Mouse (Mus musculus) Patski (cell line): Measurements from ENCODE around the gene Sash1. TPM values are rescaled to one million over a fixed set of nuclear protein-coding genes. Genes with fewer than 3 reads are reported as not detected.
A peak's percentile ranks its signal among the peaks of the same experiment; 100 is the strongest.

Source experiments
- ATAC-seq: fragments of 100-300 bp; one replicate; pipeline ENCODE4 v1.8.0; 2021
- CTCF ChIA-PET: fragments of 350-600 bp; sonication (Branson Sonifier 250); formaldehyde crosslinking; loops from one replicate; lab custom pipeline; 2022; ENCODE audit warnings: inconsistent platforms; lab: Charles Lee
- POLR2A ChIA-PET: fragments of 350-600 bp; sonication (Branson Sonifier 250); formaldehyde crosslinking; loops from one replicate; lab custom pipeline; 2022; ENCODE audit warnings: antibody characterized with exemption, inconsistent platforms; lab: Charles Lee
- DNase-seq: peaks from one replicate; pipeline ENCODE4 v3.0.0-alpha.2; 2011; ENCODE audit warnings: low read depth, low spot score
- H3K27me3 ChIP-seq: fragments of 371-371 bp; one replicate; pipeline ENCODE4 v1.5.1; 2021
- CTCF ChIP-seq: fragments of 100-300 bp; IDR thresholded peaks from one replicate; pipeline ENCODE4 v1.5.1; 2021
- in situ Hi-C: fragments of 300-500 bp; cut with MboI; formaldehyde crosslinking; loops from 3 replicates; pipeline ENCODE4 v1.11.1; 2018; ENCODE audit warnings: low pct_unique_long_range_greater_than_20kb, mixed read lengths
- polyA plus RNA-seq: library from polyadenylated mRNA; unstranded; gene quantifications from one replicate; pipeline ENCODE4 v1.2.3, GENCODE M21; 2021

Gene Sash1
- polyA plus RNA-seq, 1 experiment from 2014 or later: 86.3 TPM

- DNase-seq: peak; percentile 85
- in situ Hi-C loops: loop anchor here (5.0 kb wide), 1 partner anchor 35 kb away; no protein-coding TSS in a partner anchor
These were observed 138.2 kb downstream of the Sash1 start for GRCm38 (mm10) chr10:8747450-8748212.

GRCm38 (mm10) chr10:8746082-8746696 lies 139.7 kb downstream of the Sash1 start:
- in situ Hi-C loops: loop anchor here (5.0 kb wide), 1 partner anchor 36 kb away; no protein-coding TSS in a partner anchor
- CTCF ChIA-PET: interaction anchor here (0.6 to 1.3 kb wide), 3 partner anchors 21 to 323 kb away, joined by 3 to 4 read pairs (median 3); no protein-coding TSS in a partner anchor
- TF ChIP-seq CTCF: peak; percentile 17
- no peak for DNase-seq
- ATAC-seq: no peak
- no peaks in the 10 kb centered on the region for H3K27me3 ChIP-seq
- POLR2A ChIA-PET: no interaction called here

More at GRCm38 (mm10) chr10:8747450-8748212, 138.2 kb downstream of the Sash1 start:
- POLR2A ChIA-PET: interaction anchor here (0.9 kb wide), 1 partner anchor 18 kb away, joined by 3 read pairs; no protein-coding TSS in a partner anchor
- TF ChIP-seq CTCF: no peak
- peak; percentile 93 for ATAC-seq
- CTCF ChIA-PET: interaction anchor here (0.8 to 2.9 kb wide), 11 partner anchors 8 to 321 kb away, joined by 3 to 10 read pairs (median 4); no protein-coding TSS in a partner anchor
- no peaks in the 10 kb centered on the region for H3K27me3 ChIP-seq

DNA sequence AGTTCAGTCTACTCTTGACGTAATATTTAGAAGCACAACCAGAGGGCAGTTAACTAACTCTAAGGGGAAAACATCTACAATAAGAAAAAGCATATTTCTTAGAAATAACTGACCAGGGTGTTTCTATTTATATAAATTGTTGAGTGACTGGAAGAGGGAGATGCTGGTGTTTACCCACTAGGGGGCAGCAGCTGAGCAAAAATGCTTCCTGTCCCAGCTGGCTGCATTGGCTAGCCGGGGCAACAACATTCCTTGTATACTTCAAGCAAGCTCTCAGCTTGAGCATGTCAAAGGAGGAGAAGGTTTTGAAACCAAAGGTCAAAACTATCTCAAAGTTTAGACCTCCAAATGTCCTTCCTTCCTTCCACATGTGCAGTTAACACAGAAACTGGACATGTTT lies 143.0 kb downstream of the Sash1 start:
- DNase-seq (no peak), ATAC-seq (peak; percentile 32)
- ChIA-PET POLR2A (interaction anchor here (0.6 kb wide), 1 partner anchor 88 kb away, joined by 4 read pairs; no protein-coding TSS in a partner anchor), CTCF (interaction anchor here (0.7 to 2.1 kb wide), 14 partner anchors 11 to 231 kb away, joined by 3 to 8 read pairs (median 6); no protein-coding TSS in a partner anchor)
- in situ Hi-C loops: no loop called here
- TF ChIP-seq CTCF: peak; percentile 93
- no peaks in the 10 kb centered on the region for H3K27me3 ChIP-seq

DNA sequence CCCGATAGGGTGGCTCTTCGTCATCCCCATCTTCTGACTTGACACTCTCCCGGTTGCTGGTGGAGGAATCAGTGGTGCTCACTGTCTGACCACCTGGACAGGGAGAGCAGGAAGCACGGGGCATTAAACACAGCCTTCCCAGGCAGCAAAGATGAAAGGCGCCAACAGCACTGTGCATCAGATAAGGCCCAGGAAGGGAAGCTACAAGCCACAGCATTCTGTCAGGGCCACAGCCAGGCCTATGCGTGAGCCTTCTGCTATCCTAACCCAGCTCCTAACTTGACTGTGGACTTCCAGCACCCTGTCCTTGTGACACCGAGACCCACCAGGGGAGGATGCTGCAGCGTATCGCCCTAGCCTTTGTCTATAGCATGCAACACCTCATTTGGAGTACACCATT lies 144.4 kb downstream of the Sash1 start:
- DNase-seq: no peak
- no peak for TF ChIP-seq CTCF
- POLR2A ChIA-PET: no interaction called here
- CTCF ChIA-PET: interaction anchor here (0.6 to 2.1 kb wide), 4 partner anchors 9 to 47 kb away, joined by 3 to 7 read pairs (median 6); no protein-coding TSS in a partner anchor
- in situ Hi-C loops: no loop called here
- ATAC-seq: no peak
- no peaks in the 10 kb centered on the region for H3K27me3 ChIP-seq

DNA sequence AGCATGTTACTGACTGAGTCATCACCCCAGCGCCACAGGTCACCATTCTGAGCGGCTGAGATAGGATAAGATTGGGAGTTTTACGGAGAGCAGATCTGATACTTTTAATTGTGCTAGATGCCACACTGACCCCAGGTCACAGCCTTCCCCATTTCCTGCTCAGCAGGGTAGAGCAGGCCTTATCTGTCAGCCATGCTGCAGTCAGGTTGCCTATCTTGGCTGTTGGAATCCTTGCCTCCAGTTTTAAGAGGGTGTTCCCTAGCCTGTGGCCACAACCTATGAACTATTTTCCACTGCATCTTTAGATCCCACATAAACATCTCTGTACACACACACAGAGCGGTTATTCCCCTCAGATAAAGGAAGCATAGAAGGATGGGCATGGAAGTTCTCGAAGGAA lies 145.1 kb downstream of the Sash1 start:
- in situ Hi-C loops: no loop called here
- POLR2A ChIA-PET: no interaction called here
- no peaks in the 10 kb centered on the region for H3K27me3 ChIP-seq
- no peak for ATAC-seq
- DNase-seq: no peak
- no peak for TF ChIP-seq CTCF
- CTCF ChIA-PET: interaction anchor here (0.9 kb wide), 1 partner anchor 9 kb away, joined by 4 read pairs; no protein-coding TSS in a partner anchor

- CTCF ChIA-PET: interaction anchor here (0.9 kb wide), 1 partner anchor 46 kb away, joined by 3 read pairs; no protein-coding TSS in a partner anchor
These were observed 156.2 kb downstream of the Sash1 start for GRCm38 (mm10) chr10:8729387-8730337.

GRCm38 (mm10) chr10:8719345-8719744 lies 166.5 kb downstream of the Sash1 start:
- in situ Hi-C loops: loop anchor here (5.0 to 10.0 kb wide), 5 partner anchors 37 to 835 kb away; no protein-coding TSS in a partner anchor
- ATAC-seq (no peak), DNase-seq (no peak)
- H3K27me3 ChIP-seq: no peaks in the 10 kb centered on the region
- no peak for TF ChIP-seq CTCF
- ChIA-PET POLR2A (no interaction called here), CTCF (no interaction called here)

More at GRCm38 (mm10) chr10:8729387-8730337, 156.2 kb downstream of the Sash1 start:
- no peaks in the 10 kb centered on the region for H3K27me3 ChIP-seq
- TF ChIP-seq CTCF: no peak
- DNase-seq: no peak
- ATAC-seq: no peak
- POLR2A ChIA-PET: no interaction called here
- in situ Hi-C loops: no loop called here

- ChIA-PET CTCF (no interaction called here), POLR2A (no interaction called here)
- DNase-seq: no peak
- H3K27me3 ChIP-seq: no peaks in the 10 kb centered on the region
- no peak for TF ChIP-seq CTCF
- in situ Hi-C loops: loop anchor here (5.0 to 10.0 kb wide), 5 partner anchors 37 to 834 kb away; no protein-coding TSS in a partner anchor
- no peak for ATAC-seq
These were observed 167.0 kb downstream of the Sash1 start for GRCm38 (mm10) chr10:8718831-8719230.

DNA sequence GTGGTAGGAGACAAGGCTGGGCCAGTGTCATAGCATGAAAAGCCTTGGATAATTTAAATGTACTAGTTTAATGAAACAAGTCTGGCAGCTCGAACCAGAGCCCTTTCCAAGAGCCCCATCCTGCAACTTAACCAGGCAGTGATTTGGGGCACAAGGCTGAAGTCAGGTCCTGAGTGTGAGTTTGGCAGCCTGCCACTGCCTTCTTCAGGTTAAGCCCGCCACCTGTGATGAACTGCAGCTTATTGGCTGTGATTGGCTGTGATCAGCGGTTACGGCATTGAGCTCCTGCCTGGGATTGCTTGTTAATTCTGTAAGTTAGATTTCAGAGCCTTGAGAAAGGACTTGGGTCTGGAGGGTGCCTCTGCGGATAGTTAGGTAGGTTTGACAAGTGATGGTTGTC lies 168.7 kb downstream of the Sash1 start:
- DNase-seq (no peak), ATAC-seq (no peak)
- ChIA-PET POLR2A (interaction anchor here (0.6 kb wide), 1 partner anchor 428 kb away, joined by 8 read pairs; no protein-coding TSS in a partner anchor), CTCF (interaction anchor here (1.6 to 1.8 kb wide), 2 partner anchors 9 to 90 kb away, joined by 3 to 7 read pairs; no protein-coding TSS in a partner anchor)
- TF ChIP-seq CTCF: no peak
- no peaks in the 10 kb centered on the region for H3K27me3 ChIP-seq
- in situ Hi-C loops: loop anchor here (5.0 to 10.0 kb wide), 5 partner anchors 35 to 832 kb away; no protein-coding TSS in a partner anchor
